ENCODE assay signal across 8 mouse cellular contexts in the genomic region with DNA sequence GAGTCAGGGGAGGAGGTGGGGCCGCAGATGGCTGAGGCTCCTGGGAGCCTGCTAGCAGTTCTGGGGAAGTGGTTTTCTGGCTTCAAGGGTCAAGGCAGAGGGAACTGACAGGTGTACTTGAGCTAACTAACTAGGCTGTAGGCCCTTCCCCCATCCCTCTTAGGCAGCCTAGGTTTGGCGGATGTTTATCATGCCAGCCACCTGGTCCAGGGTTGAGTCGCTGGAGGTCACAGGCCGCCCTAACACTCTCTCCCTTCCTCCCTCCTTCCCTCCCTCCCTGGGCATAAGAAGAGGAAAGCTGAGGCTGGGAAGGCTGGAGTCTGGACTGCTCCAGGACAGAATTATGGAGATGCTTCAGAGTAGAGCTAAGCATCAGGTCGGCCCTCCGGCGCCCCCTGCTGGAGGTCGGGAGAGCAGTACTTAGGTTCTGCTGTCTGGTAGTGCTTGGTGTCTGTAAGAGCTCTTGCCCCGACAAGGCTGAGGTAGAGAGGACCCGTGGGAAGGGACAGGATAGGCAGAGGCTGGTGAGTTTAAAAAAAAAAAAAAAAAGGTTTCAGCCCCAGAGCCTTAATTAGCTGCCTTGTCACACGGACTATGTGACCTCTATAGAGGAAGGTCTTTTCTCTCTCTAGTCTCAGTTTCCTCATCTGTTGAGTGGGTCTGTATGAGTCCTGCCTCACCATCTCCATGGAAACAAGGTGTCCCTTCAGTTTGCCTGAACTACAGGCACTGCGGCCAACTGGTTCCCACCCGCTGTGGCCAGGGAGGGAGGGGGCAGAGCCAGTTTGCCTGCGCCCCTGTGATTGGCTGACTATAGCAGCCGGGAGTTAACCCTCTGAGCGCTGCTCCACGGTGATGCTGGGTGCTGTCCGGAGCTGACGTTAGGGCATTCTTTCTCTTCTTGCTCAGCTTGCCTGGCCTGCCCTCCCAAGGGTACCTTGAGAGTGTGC. TPM values are rescaled to one million over a fixed set of nuclear protein-coding genes. Genes with fewer than 3 reads are reported as not detected.
DNase-seq lines count a peak whose midpoint lies in the region; ATAC-seq and TF ChIP-seq lines count a peak whose summit lies in the region.

No protein-coding gene starts in this region.

- ATAC-seq in activated CD4-positive, CD25-positive, alpha-beta regulatory T cell, adult 4 months = peak; percentile 49
- peak; percentile 57 for ATAC-seq in common myeloid progenitor, adult 5-6 weeks (replicated peaks; ENCODE audit: low read depth, poor library complexity, severe bottlenecking)
- peak; percentile 89 for ATAC-seq in hindbrain, postnatal 0 days

- peak overlapping the region; percentile 24 for H3K4me3 ChIP-seq in hindbrain, postnatal 0 days (ENCODE audit: low read length)
- peak overlapping the region; percentile 36 for H3K4me3 ChIP-seq in left cerebral cortex, adult 2 months
- H3K4me3 ChIP-seq in macrophage (ENCODE audit: inconsistent target) = peak overlapping the region; percentile 32

- 7% methylated on average over 19 of the region's 19 CpGs for WGBS in hindbrain, postnatal 0 days
- WGBS in macrophage (ENCODE audit: missing documents) = 7% methylated on average over 19 of the region's 19 CpGs

- peaks cover 46% of the 10 kb centered on the region for H3K36me3 ChIP-seq in hindbrain, postnatal 0 days (ENCODE audit: insufficient read depth, low read length)
- H3K36me3 ChIP-seq in macrophage (ENCODE audit: inconsistent target) = peaks cover 39% of the 10 kb centered on the region

- peaks cover 27% of the 10 kb centered on the region for H3K4me1 ChIP-seq in hindbrain, postnatal 0 days (ENCODE audit: insufficient read depth, low read length)

- peak; percentile 96 for TF ChIP-seq CTCF in hindbrain, postnatal 0 days (IDR thresholded peaks at IDR 0.05; ENCODE audit: low read depth)
- peak; percentile 91 for TF ChIP-seq CTCF in left cerebral cortex, adult 2 months (IDR thresholded peaks at IDR 0.05)

- peak; percentile 84 to 89 for DNase-seq in gastrocnemius, adult 8-10 months (ENCODE audit: low spot score in 2 of 2)
- peak; percentile 92 for DNase-seq in hindbrain, postnatal 0 days (ENCODE audit: low spot score)
- DNase-seq in left cerebral cortex, adult 2 months (ENCODE audit: extremely low spot score in 1 of 2, low spot score in 2 of 2) = peak; percentile 87 to 90
- peak; percentile 89 for DNase-seq in right cerebral cortex, adult 18-20 months
- peak; percentile 87 for DNase-seq in urinary bladder, adult 2 months (ENCODE audit: low spot score)

- no peaks in the 10 kb centered on the region for H3K27me3 ChIP-seq in hindbrain, postnatal 0 days (ENCODE audit: insufficient read depth, low read length)

- peaks cover 100% of the 10 kb centered on the region for H3K79me2 ChIP-seq in macrophage (ENCODE audit: inconsistent target)

- H3K9ac ChIP-seq in hindbrain, postnatal 0 days (replicated peaks; ENCODE audit: low read length) = peak overlapping the region; percentile 4; the same call in 1 of the 2 replicates

- intact Hi-C loops in left cerebral cortex, adult 2 months (cut with DNase I) = loop anchor here (1.0 to 5.0 kb wide), 3 partner anchors 16 to 82 kb away; partner anchors contain the start of gene Tmem120b

- no peaks in the 10 kb centered on the region for H3K9me3 ChIP-seq in hindbrain, postnatal 0 days (ENCODE audit: low read length)

- peak overlapping the region; percentile 53 for H3K4me2 ChIP-seq in hindbrain, postnatal 0 days (ENCODE audit: low read depth, low read length)

- H3K27ac ChIP-seq in hindbrain, postnatal 0 days = no peak overlapping the region
- H3K27ac ChIP-seq in left cerebral cortex, adult 2 months = peak overlapping the region; percentile 29; the same call in 1 of the 2 replicates
- peak overlapping the region; percentile 57 for H3K27ac ChIP-seq in macrophage

RNA-seq across cellular contexts. Expression of gene Setd1b, which starts 7.7 kb away (rescaled TPM):
- polyA plus RNA-seq in activated CD4-positive, CD25-positive, alpha-beta regulatory T cell, adult 4 months (2017; shearing (Covaris generic)) = 10 to 100 TPM; 12.5 to 12.9 TPM
- total RNA-seq in common myeloid progenitor, adult 5-6 weeks (2017) = 6.3 and 7.7 TPM in 2 replicates
- 10 to 100 TPM in 3 of 4 experiments, 1 to 10 TPM in 1; 8.0 to 10.8 (median 10.5) TPM for total RNA-seq in gastrocnemius, adult 8-10 months (2022)
- total RNA-seq in hindbrain, postnatal 0 days (2014; rRNA removed) = 4.8 TPM in 2 replicates
- polyA plus RNA-seq in hindbrain, postnatal 0 days (2015; fragmentation: Nextera tagmentation; extraction: Ambion mirVana) = 7.1 and 7.2 TPM in 2 replicates
- 10 to 100 TPM; 32.4 to 42.2 TPM for total RNA-seq in left cerebral cortex, adult 2 months (2021)
- total RNA-seq in macrophage (2018; cell fraction: chromatin; rRNA removed) = 100 to 1,000 TPM in 13 of 26 experiments, 10 to 100 TPM in 13; 18.3 to 239 (median 95.7) TPM
- total RNA-seq in macrophage (2018; cell fraction: cytosol; rRNA removed) = 10 to 100 TPM in 24 of 26 experiments, 1 to 10 TPM in 2; 8.6 to 39.5 (median 22.5) TPM
- total RNA-seq in macrophage (2018; cell fraction: nucleus; rRNA removed) = 100 to 1,000 TPM in 2 of 26 experiments, 10 to 100 TPM in 24; 19.1 to 231 (median 59.7) TPM
- 8.0 to 13.8 TPM (median 9.3 TPM) in 3 replicates for polyA plus RNA-seq in macrophage (2018)
- 3.1 and 10.4 TPM in 2 replicates for polyA plus RNA-seq in urinary bladder, adult 2 months (2012; rRNA removed)

RNA-seq across cellular contexts. Expression of gene Rhof, which starts 17.2 kb away (rescaled TPM):
- 10 to 100 TPM; 54.3 to 75.1 TPM for polyA plus RNA-seq in activated CD4-positive, CD25-positive, alpha-beta regulatory T cell, adult 4 months (2017; shearing (Covaris generic))
- 3.4 TPM in 2 replicates for total RNA-seq in common myeloid progenitor, adult 5-6 weeks (2017)
- under 1 TPM in 3 of 4 experiments, not detected in 1; 0.24 to 0.36 (median 0.36) TPM for total RNA-seq in gastrocnemius, adult 8-10 months (2022)
- 43.5 and 44.4 TPM in 2 replicates for total RNA-seq in hindbrain, postnatal 0 days (2014; rRNA removed)
- polyA plus RNA-seq in hindbrain, postnatal 0 days (2015; fragmentation: Nextera tagmentation; extraction: Ambion mirVana) = 36.6 and 36.8 TPM in 2 replicates
- 10 to 100 TPM; 48.5 to 48.9 TPM for total RNA-seq in left cerebral cortex, adult 2 months (2021)
- 10 to 100 TPM in 11 of 26 experiments, 1 to 10 TPM in 11, under 1 TPM in 4; 0.31 to 73.6 (median 4.6) TPM for total RNA-seq in macrophage (2018; cell fraction: chromatin; rRNA removed)
- total RNA-seq in macrophage (2018; cell fraction: cytosol; rRNA removed) = 10 to 100 TPM in 8 of 26 experiments, 1 to 10 TPM in 18; 1.3 to 29.5 (median 2.6) TPM
- 10 to 100 TPM in 13 of 26 experiments, 1 to 10 TPM in 13; 1.2 to 19.8 (median 9.8) TPM for total RNA-seq in macrophage (2018; cell fraction: nucleus; rRNA removed)
- 0.73 to 1.9 TPM (median 0.77 TPM) in 3 replicates for polyA plus RNA-seq in macrophage (2018)
- 1.6 and 1.8 TPM in 2 replicates for polyA plus RNA-seq in urinary bladder, adult 2 months (2012; rRNA removed)

RNA-seq across cellular contexts. Expression of gene Psmd9, which starts 19.5 kb away (rescaled TPM):
- polyA plus RNA-seq in activated CD4-positive, CD25-positive, alpha-beta regulatory T cell, adult 4 months (2017; shearing (Covaris generic)) = 10 to 100 TPM; 31.6 to 42.2 TPM
- total RNA-seq in common myeloid progenitor, adult 5-6 weeks (2017) = 27.1 and 44.4 TPM in 2 replicates
- total RNA-seq in gastrocnemius, adult 8-10 months (2022) = 10 to 100 TPM; 11.4 to 12.8 (median 12.3) TPM
- 28.5 and 30.8 TPM in 2 replicates for total RNA-seq in hindbrain, postnatal 0 days (2014; rRNA removed)
- 86.1 and 87.2 TPM in 2 replicates for polyA plus RNA-seq in hindbrain, postnatal 0 days (2015; fragmentation: Nextera tagmentation; extraction: Ambion mirVana)
- 10 to 100 TPM; 23.4 to 24.9 TPM for total RNA-seq in left cerebral cortex, adult 2 months (2021)
- 10 to 100 TPM in 24 of 26 experiments, 1 to 10 TPM in 2; 8.0 to 43.2 (median 25.0) TPM for total RNA-seq in macrophage (2018; cell fraction: chromatin; rRNA removed)
- total RNA-seq in macrophage (2018; cell fraction: cytosol; rRNA removed) = 10 to 100 TPM; 14.3 to 23.1 (median 18.2) TPM
- 10 to 100 TPM in 23 of 26 experiments, 1 to 10 TPM in 3; 7.1 to 33.1 (median 18.5) TPM for total RNA-seq in macrophage (2018; cell fraction: nucleus; rRNA removed)
- 13.6 to 18.6 TPM (median 16.4 TPM) in 3 replicates for polyA plus RNA-seq in macrophage (2018)
- polyA plus RNA-seq in urinary bladder, adult 2 months (2012; rRNA removed) = 24.8 and 26.7 TPM in 2 replicates

RNA-seq across cellular contexts. Expression of gene Hpd, which starts 32.8 kb away (rescaled TPM):
- polyA plus RNA-seq in activated CD4-positive, CD25-positive, alpha-beta regulatory T cell, adult 4 months (2017; shearing (Covaris generic)) = not detected
- not detected in 2 replicates for total RNA-seq in common myeloid progenitor, adult 5-6 weeks (2017)
- 1 to 10 TPM in 1 of 4 experiments, not detected in 3; 1.3 TPM for total RNA-seq in gastrocnemius, adult 8-10 months (2022)
- total RNA-seq in hindbrain, postnatal 0 days (2014; rRNA removed) = not detected in 2 replicates
- not detected in 2 replicates for polyA plus RNA-seq in hindbrain, postnatal 0 days (2015; fragmentation: Nextera tagmentation; extraction: Ambion mirVana)
- not detected for total RNA-seq in left cerebral cortex, adult 2 months (2021)
- total RNA-seq in macrophage (2018; cell fraction: chromatin; rRNA removed) = not detected
- not detected for total RNA-seq in macrophage (2018; cell fraction: cytosol; rRNA removed)
- not detected for total RNA-seq in macrophage (2018; cell fraction: nucleus; rRNA removed)
- polyA plus RNA-seq in macrophage (2018) = not detected in 3 replicates
- 0.27 and 0.45 TPM in 2 replicates for polyA plus RNA-seq in urinary bladder, adult 2 months (2012; rRNA removed)

Comparison
In these comparisons a context has a peak if more than half of its experiments do, and no peak if none do; other contexts are left out.
1. RNA of gene Rhof, which starts 17.2 kb away (total RNA-seq): 48.5 to 48.9 TPM in left cerebral cortex, adult 2 months and 43.5 to 44.4 TPM in hindbrain, postnatal 0 days; 3.4 TPM in common myeloid progenitor, adult 5-6 weeks and 0.24 to 0.36 TPM in gastrocnemius, adult 8-10 months; every median in the first group is over 10 times any median in the second.
2. Peak in every context shown above with its lines, with median percentiles within 50 percentile points of each other: ATAC-seq, DNase-seq and H3K4me3 ChIP-seq.